Mouse (Mus musculus): Measurements from ENCODE around the gene Rspo1. TPM values are rescaled to one million over a fixed set of nuclear protein-coding genes. Genes with fewer than 3 reads are reported as not detected.
A peak's percentile ranks its signal among the peaks of the same experiment; 100 is the strongest.

Rspo1 gene
- polyA plus RNA-seq, 1 experiment from 2014 or later, result 4.8 TPM

DNA sequence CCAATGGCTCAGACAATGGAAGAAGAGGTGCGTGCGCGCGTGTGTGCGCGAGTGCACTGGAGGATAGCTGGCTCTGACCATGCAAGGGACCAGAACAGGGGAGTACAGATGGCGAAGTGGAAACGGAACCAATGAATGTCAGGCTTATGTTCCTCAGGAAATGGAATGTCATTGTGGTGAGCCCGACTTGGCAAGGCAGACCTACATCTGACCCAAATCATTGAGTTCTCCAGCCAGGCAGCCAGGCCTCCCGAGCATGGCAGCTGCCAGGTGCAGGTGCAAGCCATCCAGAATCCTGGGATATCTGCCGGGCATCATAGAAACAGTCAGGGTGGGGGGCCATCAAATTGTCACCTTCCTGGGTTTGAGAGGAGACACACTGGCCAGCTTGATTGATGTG, 25.3 kb upstream of the Rspo1 start:
- Histone ChIP-seq H3K4me1 (peaks cover 37% of the 10 kb centered on the region), H3K9me3 (replicated peaks) (no peaks in the 10 kb centered on the region), H3K36me3 (no peaks in the 10 kb centered on the region), H3K4me3 (no peak overlapping the region), H3K27me3 (ENCODE audit: low read depth, poor library complexity, severe bottlenecking) (peaks cover 100% of the 10 kb centered on the region), H3K27ac (no peak overlapping the region)
- WGBS, result 91% methylated on average over 11 of the region's 11 CpGs
- DNase-seq (ENCODE audit: low spot score), result no peak

DNA sequence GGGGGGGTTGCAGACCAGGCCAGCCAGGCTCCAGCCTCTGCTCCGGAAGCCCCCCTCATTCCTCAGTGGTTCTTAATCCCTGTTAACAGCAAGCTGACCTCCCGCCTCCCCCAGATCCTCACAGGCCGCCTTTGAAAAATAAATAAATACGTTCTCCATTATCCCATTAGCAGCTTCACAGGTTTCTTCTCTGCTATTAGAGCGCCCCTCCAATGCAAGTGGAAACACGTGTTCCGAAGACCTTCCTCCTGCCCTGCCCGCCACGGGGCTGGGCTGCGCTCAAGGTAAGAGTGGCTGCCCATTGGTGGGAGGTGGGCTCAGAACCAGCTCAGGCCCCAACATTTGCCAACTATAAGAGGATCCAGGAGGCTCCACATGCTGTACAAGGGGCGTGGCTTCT, 23.7 kb upstream of the Rspo1 start:
- no peaks in the 10 kb centered on the region for H3K9me3 ChIP-seq (replicated peaks)
- H3K27me3 ChIP-seq (ENCODE audit: low read depth, poor library complexity, severe bottlenecking), result peaks cover 100% of the 10 kb centered on the region
- H3K36me3 ChIP-seq, result no peaks in the 10 kb centered on the region
- H3K4me1 ChIP-seq, result peaks cover 37% of the 10 kb centered on the region
- H3K4me3 ChIP-seq, result no peak overlapping the region
- H3K27ac ChIP-seq, result no peak overlapping the region
- no peak for DNase-seq (ENCODE audit: low spot score)
- WGBS, result 28% methylated on average over 11 of the region's 11 CpGs

- Histone ChIP-seq H3K4me3 (no peak overlapping the region), H3K9me3 (replicated peaks) (no peaks in the 10 kb centered on the region; the same call in 1 of the 2 replicates), H3K27me3 (ENCODE audit: low read depth, poor library complexity, severe bottlenecking) (peaks cover 100% of the 10 kb centered on the region), H3K4me1 (peaks cover 48% of the 10 kb centered on the region), H3K36me3 (no peaks in the 10 kb centered on the region), H3K27ac (no peak overlapping the region)
- DNase-seq (ENCODE audit: low spot score), result no peak
- 7% methylated on average over 8 of the region's 8 CpGs for WGBS
Observed at GRCm38 (mm10) chr4:124964912-124965599, 21.2 kb upstream of the Rspo1 start.

DNA sequence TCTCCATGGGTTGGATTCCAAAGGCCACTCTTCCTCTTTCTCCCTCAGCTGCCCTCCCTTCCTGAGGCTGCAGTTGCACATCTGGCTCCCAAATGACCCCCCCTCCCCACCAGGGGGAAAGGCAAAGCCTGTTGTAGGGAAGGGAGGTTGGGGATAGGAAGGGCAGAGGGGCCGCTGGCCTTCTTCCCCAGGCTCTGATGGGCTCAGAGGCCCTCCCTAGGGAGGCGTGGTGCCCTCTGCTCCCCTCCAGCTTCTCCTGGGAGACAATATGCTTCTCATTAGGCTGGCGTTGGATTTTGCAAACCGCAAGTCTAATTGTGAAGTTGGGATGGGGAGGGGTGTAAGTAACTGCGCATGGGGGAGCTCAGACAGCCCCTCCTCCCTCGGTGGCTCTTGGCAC, 17.5 kb upstream of the Rspo1 start:
- peak overlapping the region; percentile 18; the same call in 1 of the 2 replicates for H3K4me3 ChIP-seq
- WGBS, result 22% methylated on average over 6 of the region's 6 CpGs
- peak overlapping the region; percentile 65 for H3K27ac ChIP-seq
- peaks cover 100% of the 10 kb centered on the region for H3K27me3 ChIP-seq (ENCODE audit: low read depth, poor library complexity, severe bottlenecking)
- peak; percentile 58 for DNase-seq (ENCODE audit: low spot score)
- peaks cover 70% of the 10 kb centered on the region for H3K4me1 ChIP-seq
- H3K36me3 ChIP-seq, result no peaks in the 10 kb centered on the region
- no peaks in the 10 kb centered on the region; the same call in 1 of the 2 replicates for H3K9me3 ChIP-seq (replicated peaks)

DNA sequence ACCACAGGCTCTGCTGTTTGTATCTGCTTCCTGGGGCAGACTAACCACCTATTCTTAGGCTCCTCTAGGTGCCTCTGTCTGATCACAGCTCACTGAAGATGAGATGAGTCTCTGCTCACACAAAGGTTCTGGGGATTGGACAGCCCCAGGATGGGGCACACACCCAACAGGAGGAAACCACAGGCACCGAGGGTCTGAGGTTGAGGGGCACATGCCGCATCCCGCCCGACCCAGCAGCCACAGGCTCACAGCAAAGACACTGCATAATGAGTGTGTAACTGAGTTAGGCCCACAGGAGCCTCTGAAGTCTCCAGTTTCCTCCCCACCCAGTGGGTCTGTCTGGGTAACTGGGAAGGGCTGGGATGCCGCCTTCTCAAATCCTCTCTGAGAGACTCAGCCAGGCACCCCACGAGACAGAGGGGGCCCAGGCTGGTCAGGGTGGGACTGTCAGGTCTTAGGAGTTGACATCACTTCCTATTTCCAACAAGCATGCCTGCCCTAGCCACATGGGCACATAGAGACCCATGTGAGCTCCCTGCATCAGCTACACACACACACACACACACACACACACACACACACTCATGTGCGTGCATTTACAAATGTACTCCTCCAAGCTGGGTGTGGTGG, 16.9 kb upstream of the Rspo1 start:
- 70% methylated on average over 7 of the region's 7 CpGs for WGBS
- Histone ChIP-seq H3K4me3 (peak overlapping the region; percentile 18; the same call in 1 of the 2 replicates), H3K27ac (peak overlapping the region; percentile 65), H3K27me3 (ENCODE audit: low read depth, poor library complexity, severe bottlenecking) (peaks cover 100% of the 10 kb centered on the region), H3K9me3 (replicated peaks) (no peaks in the 10 kb centered on the region; the same call in 1 of the 2 replicates), H3K4me1 (peaks cover 73% of the 10 kb centered on the region), H3K36me3 (no peaks in the 10 kb centered on the region)
- DNase-seq (ENCODE audit: low spot score), result no peak

GRCm38 (mm10) chr4:124970194-124970593, 16.0 kb upstream of the Rspo1 start:
- H3K27me3 ChIP-seq (ENCODE audit: low read depth, poor library complexity, severe bottlenecking), result peaks cover 100% of the 10 kb centered on the region

GRCm38 (mm10) chr4:124970677-124971076, 15.6 kb upstream of the Rspo1 start:
- H3K27ac ChIP-seq, result peak overlapping the region; percentile 17
- WGBS, result 42% methylated on average over 5 of the region's 5 CpGs
- peaks cover 73% of the 10 kb centered on the region for H3K4me1 ChIP-seq
- H3K36me3 ChIP-seq, result no peaks in the 10 kb centered on the region
- H3K4me3 ChIP-seq, result no peak overlapping the region
- no peaks in the 10 kb centered on the region; the same call in 1 of the 2 replicates for H3K9me3 ChIP-seq (replicated peaks)
- no peak for DNase-seq (ENCODE audit: low spot score)
- peaks cover 100% of the 10 kb centered on the region for H3K27me3 ChIP-seq (ENCODE audit: low read depth, poor library complexity, severe bottlenecking)

More at GRCm38 (mm10) chr4:124970194-124970593, 16.0 kb upstream of the Rspo1 start:
- no peak overlapping the region for H3K4me3 ChIP-seq
- no peaks in the 10 kb centered on the region; the same call in 1 of the 2 replicates for H3K9me3 ChIP-seq (replicated peaks)
- peaks cover 73% of the 10 kb centered on the region for H3K4me1 ChIP-seq
- peak overlapping the region; percentile 17 for H3K27ac ChIP-seq
- 66% methylated on average over 11 of the region's 11 CpGs for WGBS
- DNase-seq (ENCODE audit: low spot score), result no peak
- no peaks in the 10 kb centered on the region for H3K36me3 ChIP-seq

DNA sequence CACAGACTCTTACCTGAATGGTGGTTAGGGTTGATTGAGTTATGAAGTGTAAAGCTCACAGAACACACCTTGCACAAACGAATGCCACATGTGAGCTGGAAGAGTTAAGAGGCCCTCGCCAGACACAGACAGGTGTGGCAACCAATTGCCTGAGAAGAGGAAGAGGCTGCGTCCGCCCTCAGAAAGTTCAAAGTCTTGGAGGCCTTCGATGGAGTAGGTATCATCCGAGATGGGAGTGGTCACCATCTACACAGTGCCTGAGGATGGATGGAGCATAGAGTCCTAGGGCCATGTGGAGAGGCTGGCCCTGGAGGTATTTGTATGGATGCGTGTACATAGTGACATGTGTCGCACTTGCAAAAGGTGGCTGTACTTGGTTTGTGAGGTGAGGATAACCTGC, 15.1 kb upstream of the Rspo1 start:
- Histone ChIP-seq H3K9me3 (replicated peaks) (no peaks in the 10 kb centered on the region; the same call in 1 of the 2 replicates), H3K36me3 (no peaks in the 10 kb centered on the region), H3K27ac (no peak overlapping the region), H3K27me3 (ENCODE audit: low read depth, poor library complexity, severe bottlenecking) (peaks cover 100% of the 10 kb centered on the region), H3K4me3 (no peak overlapping the region), H3K4me1 (peaks cover 72% of the 10 kb centered on the region)
- 62% methylated on average over 8 of the region's 8 CpGs for WGBS
- no peak for DNase-seq (ENCODE audit: low spot score)

DNA sequence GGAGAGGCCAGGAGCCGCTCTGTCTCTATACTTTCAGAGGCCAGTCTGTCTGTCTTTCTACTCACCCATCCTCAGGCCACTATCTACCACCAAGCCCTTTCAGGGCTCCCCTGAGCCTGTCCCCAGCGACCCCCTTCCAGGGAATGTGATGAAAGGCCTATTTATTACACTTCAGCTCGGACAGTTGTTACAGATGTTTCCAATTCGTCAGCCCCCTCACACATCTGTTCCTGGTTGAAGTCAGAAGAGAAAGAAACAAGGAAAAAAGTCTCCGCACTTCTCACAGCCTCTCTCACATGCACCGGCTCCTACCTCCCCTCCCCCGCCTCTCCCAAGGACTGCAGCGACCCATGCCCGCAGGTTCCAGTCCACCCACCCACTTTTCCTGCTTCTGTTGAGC, 13.9 kb upstream of the Rspo1 start:
- peak; percentile 69 for DNase-seq (ENCODE audit: low spot score)
- peak overlapping the region; percentile 38; the same call in 1 of the 2 replicates for H3K27ac ChIP-seq
- H3K27me3 ChIP-seq (ENCODE audit: low read depth, poor library complexity, severe bottlenecking), result peaks cover 98% of the 10 kb centered on the region
- H3K4me3 ChIP-seq, result peak overlapping the region; percentile 3; the same call in 1 of the 2 replicates
- no peaks in the 10 kb centered on the region for H3K36me3 ChIP-seq
- 15% methylated on average over 9 of the region's 9 CpGs for WGBS
- peaks cover 72% of the 10 kb centered on the region for H3K4me1 ChIP-seq
- no peaks in the 10 kb centered on the region; the same call in 1 of the 2 replicates for H3K9me3 ChIP-seq (replicated peaks)

- Histone ChIP-seq H3K4me3 (no peak overlapping the region), H3K27me3 (ENCODE audit: low read depth, poor library complexity, severe bottlenecking) (peaks cover 98% of the 10 kb centered on the region), H3K27ac (no peak overlapping the region), H3K9me3 (replicated peaks) (no peaks in the 10 kb centered on the region), H3K4me1 (peaks cover 65% of the 10 kb centered on the region), H3K36me3 (no peaks in the 10 kb centered on the region)
- DNase-seq (ENCODE audit: low spot score), result no peak
- 82% methylated on average over 2 of the region's 2 CpGs for WGBS
Observed at GRCm38 (mm10) chr4:124973296-124973695, 12.9 kb upstream of the Rspo1 start.

- H3K9me3 ChIP-seq (replicated peaks), result no peaks in the 10 kb centered on the region
- no peak for DNase-seq (ENCODE audit: low spot score)
- peaks cover 26% of the 10 kb centered on the region for H3K4me1 ChIP-seq
- no peaks in the 10 kb centered on the region for H3K36me3 ChIP-seq
- H3K27ac ChIP-seq, result no peak overlapping the region
- no peak overlapping the region for H3K4me3 ChIP-seq
- 23% methylated on average over 5 of the region's 5 CpGs for WGBS
- H3K27me3 ChIP-seq (ENCODE audit: low read depth, poor library complexity, severe bottlenecking), result peaks cover 98% of the 10 kb centered on the region
Observed at GRCm38 (mm10) chr4:124978201-124978600, 8.0 kb upstream of the Rspo1 start.

GRCm38 (mm10) chr4:124983893-124984526, 2.2 kb upstream of the Rspo1 start:
- H3K4me1 ChIP-seq, result peaks cover 58% of the 10 kb centered on the region
- no peaks in the 10 kb centered on the region for H3K36me3 ChIP-seq
- DNase-seq (ENCODE audit: low spot score), result peak; percentile 57
- no peak overlapping the region for H3K27ac ChIP-seq
- no peaks in the 10 kb centered on the region for H3K9me3 ChIP-seq (replicated peaks)
- peaks cover 100% of the 10 kb centered on the region for H3K27me3 ChIP-seq (ENCODE audit: low read depth, poor library complexity, severe bottlenecking)
- no peak overlapping the region for H3K4me3 ChIP-seq
- WGBS, result 23% methylated on average over 9 of the region's 9 CpGs

All from limb, embryonic 10.5 days (tissue).